Mouse (Mus musculus): ENCODE data around the gene Lrp1. TPM values are rescaled to one million over a fixed set of nuclear protein-coding genes. Genes with fewer than 3 reads are reported as not detected.

Lrp1 gene
- total and polyA plus RNA-seq, 3 experiments, result 0.39 to 0.42 TPM; not detected in 1

- Histone ChIP-seq H3K9ac (ENCODE audit: control insufficient read depth, low read depth, low read length, poor library complexity, severe bottlenecking) (no peak overlapping the region), H3K4me3 (ENCODE audit: control insufficient read depth in 1 of 2, insufficient read depth in 1 of 2, low read depth in 2 of 2, low read length in 2 of 2) (no peak overlapping the region), H3K4me1 (ENCODE audit: control insufficient read depth in 1 of 2, insufficient read depth in 2 of 2, low read length in 2 of 2) (no peaks in the 10 kb centered on the region), H3K9me3 (replicated peaks; ENCODE audit: insufficient read depth, low read length) (no peaks in the 10 kb centered on the region), H3K79me2 (ENCODE audit: control insufficient read depth, insufficient read depth, low read length, poor library complexity) (no peaks in the 10 kb centered on the region), H3K36me3 (ENCODE audit: control insufficient read depth in 1 of 2, insufficient read depth in 2 of 2, low read length in 2 of 2) (no peaks in the 10 kb centered on the region), H3K27ac (ENCODE audit: control insufficient read depth, low read depth, low read length) (no peak overlapping the region), H3K27me3 (ENCODE audit: control insufficient read depth in 1 of 2, insufficient read depth in 2 of 2, low read length in 2 of 2) (peaks cover 0 to 2% of the 10 kb centered on the region in 2 experiments; a peak in 2 of 4 replicates)
- no peak for TF ChIP-seq UBTF (IDR thresholded peaks at IDR 0.05; ENCODE audit: borderline replicate concordance, insufficient read depth, low read depth, low read length)
- no peak for TF ChIP-seq CHD2 (IDR thresholded peaks at IDR 0.05; ENCODE audit: low read length)
- no peak for TF ChIP-seq POLR2AphosphoS2 (IDR thresholded peaks at IDR 0.05; ENCODE audit: low read length)
- TF ChIP-seq JUND (IDR thresholded peaks at IDR 0.05; ENCODE audit: low read depth, low read length), result no peak
- TF ChIP-seq TBP (IDR thresholded peaks at IDR 0.05; ENCODE audit: low read depth, low read length), result no peak
- TF ChIP-seq HCFC1 (IDR thresholded peaks at IDR 0.05; ENCODE audit: low read depth, low read length), result no peak
- TF ChIP-seq ZNF384 (IDR thresholded peaks at IDR 0.05; ENCODE audit: low read depth, low read length), result no peak
- TF ChIP-seq MAZ (IDR thresholded peaks at IDR 0.05; ENCODE audit: low read depth, low read length), result no peak
- no peak for TF ChIP-seq ZMIZ1 (IDR thresholded peaks at IDR 0.05; ENCODE audit: low read depth, low read length)
- no peak for TF ChIP-seq RCOR1 (IDR thresholded peaks at IDR 0.05; ENCODE audit: low read depth, low read length)
- no peak for TF ChIP-seq SMC3 (IDR thresholded peaks at IDR 0.05; ENCODE audit: low read depth, low read length)
- TF ChIP-seq MYB (IDR thresholded peaks at IDR 0.05; ENCODE audit: low read depth, low read length), result no peak
- no peak for DNase-seq (ENCODE audit: low read depth, low spot score)
Measured at GRCm38 (mm10) chr10:127563840-127564239, 57.1 kb downstream of the Lrp1 start.

DNA sequence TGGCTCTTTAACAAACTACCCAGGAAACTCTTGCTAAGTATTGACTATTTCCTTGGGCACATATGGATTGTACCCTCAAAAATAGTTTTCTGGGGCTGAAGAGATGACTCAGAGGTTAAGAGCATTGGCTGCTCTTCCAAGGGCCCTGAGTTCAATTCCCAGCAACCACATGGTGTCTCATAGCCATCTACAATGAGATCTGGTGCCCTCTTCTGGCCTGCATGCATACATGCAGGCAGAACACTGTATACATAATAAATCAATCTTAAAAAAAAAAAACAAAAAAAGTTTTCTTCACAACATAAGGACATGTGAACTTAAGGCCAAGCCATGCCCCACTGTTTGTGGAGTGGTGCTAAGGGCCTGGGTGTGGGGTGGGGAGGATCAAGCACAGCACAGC, 59.8 kb downstream of the Lrp1 start:
- Histone ChIP-seq H3K9ac (ENCODE audit: control insufficient read depth, low read depth, low read length, poor library complexity, severe bottlenecking) (no peak overlapping the region), H3K36me3 (ENCODE audit: control insufficient read depth in 1 of 2, insufficient read depth in 2 of 2, low read length in 2 of 2) (no peaks in the 10 kb centered on the region), H3K79me2 (ENCODE audit: control insufficient read depth, insufficient read depth, low read length, poor library complexity) (no peaks in the 10 kb centered on the region), H3K9me3 (replicated peaks; ENCODE audit: insufficient read depth, low read length) (no peaks in the 10 kb centered on the region), H3K4me1 (ENCODE audit: control insufficient read depth in 1 of 2, insufficient read depth in 2 of 2, low read length in 2 of 2) (no peaks in the 10 kb centered on the region), H3K27ac (ENCODE audit: control insufficient read depth, low read depth, low read length) (no peak overlapping the region), H3K4me3 (ENCODE audit: control insufficient read depth in 1 of 2, insufficient read depth in 1 of 2, low read depth in 2 of 2, low read length in 2 of 2) (no peak overlapping the region), H3K27me3 (ENCODE audit: control insufficient read depth in 1 of 2, insufficient read depth in 2 of 2, low read length in 2 of 2) (no peaks in the 10 kb centered on the region; a peak in 2 of 4 replicates)
- DNase-seq (ENCODE audit: low read depth, low spot score), result peak; percentile 37
- TF ChIP-seq POLR2A (IDR thresholded peaks at IDR 0.05; ENCODE audit: control insufficient read depth in 1 of 2, insufficient read depth in 1 of 2, low read depth in 1 of 2, low read length in 2 of 2, poor library complexity in 1 of 2), result no peak
- TF ChIP-seq MYC (IDR thresholded peaks at IDR 0.05; ENCODE audit: low read depth, low read length), result peak; percentile 38; the same call in 1 of the 2 replicates
- peak; percentile 20 for TF ChIP-seq RAD21 (IDR thresholded peaks at IDR 0.05; ENCODE audit: low read depth, low read length)
- TF ChIP-seq CTCF (IDR thresholded peaks at IDR 0.05 in 2 of 3, conservative IDR thresholded peaks at IDR 0.05 in 1 of 3; ENCODE audit: control insufficient read depth in 1 of 3, insufficient read depth in 1 of 3, low read depth in 2 of 3, low read length in 3 of 3, poor library complexity in 1 of 3, severe bottlenecking in 1 of 3), result peak; percentile 19 to 51 (median 46); a peak in 4 of 6 replicates
- TF ChIP-seq ZNF384 (IDR thresholded peaks at IDR 0.05; ENCODE audit: low read depth, low read length), result peak; percentile 56; the same call in 1 of the 2 replicates
- TF ChIP-seq SMC3 (IDR thresholded peaks at IDR 0.05; ENCODE audit: low read depth, low read length), result peak; percentile 31
- no peak for TF ChIP-seq USF2 (IDR thresholded peaks at IDR 0.05; ENCODE audit: borderline replicate concordance in 1 of 2, insufficient read depth in 1 of 2, low read depth in 1 of 2, low read length in 2 of 2)

All from MEL (cell line).